Comparison of ENCODE assay signal across 17 mouse cellular contexts in the genomic region with DNA sequence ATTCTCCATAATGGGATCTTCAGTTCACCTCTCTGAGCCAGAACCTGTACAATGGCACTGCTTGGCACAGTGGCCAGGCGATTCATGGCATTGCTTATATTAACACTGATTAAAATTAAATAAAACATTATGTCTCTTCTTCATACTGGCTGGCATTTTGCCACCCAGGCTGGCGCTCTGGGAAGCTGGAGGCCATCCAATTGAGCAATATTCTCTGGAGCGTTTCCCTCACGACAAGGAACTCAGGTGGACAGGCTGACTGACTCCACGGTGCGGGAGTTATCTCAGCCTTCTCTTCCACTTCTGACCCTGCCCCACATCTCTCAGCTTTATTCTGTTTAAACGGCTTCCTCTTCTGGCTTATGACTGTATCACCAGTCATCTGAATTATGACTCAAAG. TPM values are rescaled to one million over a fixed set of nuclear protein-coding genes. Genes with fewer than 3 reads are reported as not detected.
DNase-seq lines count a peak whose midpoint lies in the region; ATAC-seq and TF ChIP-seq lines count a peak whose summit lies in the region.
"Had no signal": no experiment of that assay in that cellular context is flagged by ENCODE, and none has a peak within 500 bp of the region (broad histone marks: within the 10 kb centered on the region; RNA-seq: fewer than 3 reads in every experiment).

No protein-coding gene starts in this region.

- TF ChIP-seq CTCF in layer of hippocampus, adult 2 months (conservative IDR thresholded peaks at IDR 0.05), result no peak

- ATAC-seq in granulocyte monocyte progenitor cell, adult 5-6 weeks (replicated peaks; ENCODE audit: poor library complexity, severe bottlenecking), result no peak
- ATAC-seq: forebrain, postnatal 0 days had no signal

- peak overlapping the region; percentile 91 for H3K27ac ChIP-seq in layer of hippocampus, adult 2 months
- H3K27ac ChIP-seq: hindbrain, embryonic 14.5 days; lung, embryonic 15.5 days had no signal

- no peak overlapping the region for H3K4me3 ChIP-seq in layer of hippocampus, adult 2 months
- H3K4me3 ChIP-seq: lung, embryonic 15.5 days had no signal

- peak; percentile 53 to 82 for DNase-seq in adrenal gland, adult (ENCODE audit: inconsistent age in 2 of 2, low spot score in 1 of 2)
- no peak for DNase-seq in adrenal gland, adult 18-20 months (ENCODE audit: low spot score in 2 of 2)
- DNase-seq in layer of hippocampus, adult 2 months (ENCODE audit: low spot score in 2 of 2), result no peak
- DNase-seq in layer of hippocampus, adult 9-10 months (ENCODE audit: low spot score), result no peak
- peak; percentile 30 for DNase-seq in adipocyte (ENCODE audit: low spot score)
- DNase-seq in cerebellum, adult 9-10 months, result peak; percentile 84
- no peak for DNase-seq in testis, postnatal 10 days (ENCODE audit: low spot score)
- DNase-seq: forebrain, postnatal 0 days; gastrocnemius, postnatal 36 days; kidney, adult 8-10 months; kidney, postnatal 4 days; liver; right cerebral cortex, postnatal 4 days; thymus, postnatal 25 days had no signal

RNA-seq across cellular contexts. Expression of a gene that starts 33.3 kb away (rescaled TPM):
- total RNA-seq in adrenal gland, adult 18-20 months (2021), result 10 to 100 TPM; 12.7 to 21.1 TPM
- 100 to 1,000 TPM; 103 to 107 TPM for total RNA-seq in layer of hippocampus, adult 2 months (2021)
- not detected in 2 replicates for total RNA-seq in granulocyte monocyte progenitor cell, adult 5-6 weeks (2014; fragmentation: Nextera tagmentation)
- total RNA-seq in granulocyte monocyte progenitor cell, adult 5-6 weeks (2017), result not detected in 2 replicates

Comparison
In these comparisons a context has a peak if more than half of its experiments do, and no peak if none do; other contexts are left out.
1. DNase-seq: peak in adrenal gland, adult (2 of 2), adipocyte (single experiment) and cerebellum, adult 9-10 months (single experiment); none in adrenal gland, adult 18-20 months (0 of 2), layer of hippocampus, adult 2 months (0 of 2), layer of hippocampus, adult 9-10 months (single experiment) and testis, postnatal 10 days (single experiment).
2. RNA of a gene that starts 33.3 kb away (total RNA-seq): 103 to 107 TPM in layer of hippocampus, adult 2 months and 12.7 to 21.1 TPM in adrenal gland, adult 18-20 months; not detected in granulocyte monocyte progenitor cell, adult 5-6 weeks; every median in the first group is over 10 times any median in the second.